ENCODE assay signal across 21 mouse cellular contexts in the genomic region with DNA sequence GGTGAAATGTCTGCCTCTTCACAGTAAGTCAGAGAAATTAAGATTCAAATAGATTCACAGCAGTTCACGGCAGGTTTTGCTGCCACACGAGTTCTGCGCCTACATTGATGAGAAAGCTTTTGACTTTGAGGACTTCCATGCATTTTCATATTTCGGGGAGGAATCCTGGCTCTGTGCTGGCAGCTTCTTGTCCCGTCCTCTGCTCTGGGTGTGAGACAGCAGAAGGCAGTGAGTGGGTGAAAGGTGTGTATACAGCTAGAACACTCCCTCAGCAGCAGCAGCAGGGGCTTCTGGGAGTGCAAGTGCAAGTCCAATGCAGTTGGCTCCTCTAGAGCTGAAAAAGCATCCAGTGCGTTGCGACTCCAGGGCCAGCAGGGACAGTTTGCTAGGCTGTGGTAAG. TPM values are rescaled to one million over a fixed set of nuclear protein-coding genes. Genes with fewer than 3 reads are reported as not detected.
DNase-seq lines count a peak whose midpoint lies in the region; ATAC-seq lines count a peak whose summit lies in the region.
"Had no signal": no experiment of that assay in that cellular context is flagged by ENCODE, and none has a peak within 500 bp of the region (broad histone marks: within the 10 kb centered on the region; RNA-seq: fewer than 3 reads in every experiment).

No protein-coding gene starts in this region.

- no peak overlapping the region for H3K27ac ChIP-seq in midbrain, embryonic 15.5 days
- H3K27ac ChIP-seq: forebrain, embryonic 12.5 days; hindbrain, embryonic 12.5 days; kidney, postnatal 0 days; limb, embryonic 12.5 days; liver, embryonic 12.5 days had no signal

- H3K4me1 ChIP-seq in midbrain, embryonic 15.5 days = 0 out of 2 replicates have a peak, but pooled peaks cover 5% of the 10 kb centered on the region

- no peak overlapping the region for H3K4me3 ChIP-seq in midbrain, embryonic 15.5 days
- H3K4me3 ChIP-seq: forebrain, embryonic 12.5 days; hindbrain, embryonic 12.5 days; limb, embryonic 12.5 days; liver, embryonic 12.5 days; megakaryocyte, embryonic 14.5 days; myocyte had no signal

- H3K4me2 ChIP-seq in midbrain, embryonic 15.5 days = no peak overlapping the region
- H3K4me2 ChIP-seq: forebrain, embryonic 12.5 days; hindbrain, embryonic 12.5 days; limb, embryonic 12.5 days; liver, embryonic 12.5 days had no signal

- 80% methylated on average over 7 of the region's 7 CpGs for WGBS in midbrain, embryonic 15.5 days

- peak; percentile 65 for DNase-seq in left cerebral cortex, adult 11 months (ENCODE audit: low spot score)
- no peak for DNase-seq in left cerebral cortex, postnatal 4 days
- DNase-seq in right cerebral cortex, postnatal 25 days = peak; percentile 58
- DNase-seq in right cerebral cortex, postnatal 14 days = no peak
- peak; percentile 56 to 72 for DNase-seq in left cerebral cortex, postnatal 14 days (ENCODE audit: low spot score in 2 of 2)
- no peak for DNase-seq in c-Kit-positive CD71-positive TER-119-positive erythroid progenitor cells, embryonic 14.5 days (ENCODE audit: low spot score)
- DNase-seq: adrenal gland, postnatal 10 days; cerebellum, adult 2 months; kidney, adult 18-20 months; midbrain, embryonic 14.5 days; thymus, postnatal 25 days had no signal

- H3K9me3 ChIP-seq in midbrain, embryonic 15.5 days = no peaks in the 10 kb centered on the region
- H3K9me3 ChIP-seq: forebrain, embryonic 12.5 days; G1E; hindbrain, embryonic 12.5 days; limb, embryonic 12.5 days; liver, embryonic 12.5 days; megakaryocyte, embryonic 14.5 days had no signal

- H3K9ac ChIP-seq in midbrain, embryonic 15.5 days = no peak overlapping the region
- H3K9ac ChIP-seq: forebrain, embryonic 12.5 days; hindbrain, embryonic 12.5 days; limb, embryonic 12.5 days; liver, embryonic 12.5 days had no signal

- no peak for ATAC-seq in midbrain, embryonic 15.5 days (replicated peaks)
- ATAC-seq: activated CD4-positive, CD25-positive, alpha-beta regulatory T cell, adult 4 months; liver, embryonic 12.5 days had no signal

- no peaks in the 10 kb centered on the region for H3K36me3 ChIP-seq in midbrain, embryonic 15.5 days (replicated peaks)
- H3K36me3 ChIP-seq: forebrain, embryonic 12.5 days; hindbrain, embryonic 12.5 days; limb, embryonic 12.5 days; liver, embryonic 12.5 days had no signal

- intact Hi-C loops in left cerebral cortex, postnatal 4 days (cut with DNase I) = no loop called here
- intact Hi-C loops in left cerebral cortex, postnatal 14 days (cut with DNase I) = no loop called here

- H3K27me3 ChIP-seq in midbrain, embryonic 15.5 days (replicated peaks) = no peaks in the 10 kb centered on the region
- H3K27me3 ChIP-seq: forebrain, embryonic 12.5 days; hindbrain, embryonic 12.5 days; limb, embryonic 12.5 days; liver, embryonic 12.5 days had no signal

RNA-seq across cellular contexts. Expression of a gene that starts 53.6 kb away (rescaled TPM):
- 10 to 100 TPM; 40.6 to 44.1 TPM for total RNA-seq in left cerebral cortex, postnatal 4 days (2021)
- 10 to 100 TPM; 34.6 to 35.6 TPM for total RNA-seq in left cerebral cortex, postnatal 14 days (2021)
- polyA plus RNA-seq in midbrain, embryonic 15.5 days (2015; fragmentation: Nextera tagmentation; extraction: Ambion mirVana) = 78.6 and 80.2 TPM in 2 replicates

Comparison
In these comparisons a context has a peak if more than half of its experiments do, and no peak if none do; other contexts are left out.
1. DNase-seq: peak in left cerebral cortex, adult 11 months (single experiment), right cerebral cortex, postnatal 25 days (single experiment) and left cerebral cortex, postnatal 14 days (2 of 2); none in left cerebral cortex, postnatal 4 days (single experiment), right cerebral cortex, postnatal 14 days (single experiment) and c-Kit-positive CD71-positive TER-119-positive erythroid progenitor cells, embryonic 14.5 days (single experiment).